Mouse (Mus musculus): ENCODE data around the gene Zdhhc23. TPM values are rescaled to one million over a fixed set of nuclear protein-coding genes. Genes with fewer than 3 reads are reported as not detected.

Gene Zdhhc23
- polyA plus RNA-seq, 1 experiment from 2014 or later = 0.83 TPM

DNA sequence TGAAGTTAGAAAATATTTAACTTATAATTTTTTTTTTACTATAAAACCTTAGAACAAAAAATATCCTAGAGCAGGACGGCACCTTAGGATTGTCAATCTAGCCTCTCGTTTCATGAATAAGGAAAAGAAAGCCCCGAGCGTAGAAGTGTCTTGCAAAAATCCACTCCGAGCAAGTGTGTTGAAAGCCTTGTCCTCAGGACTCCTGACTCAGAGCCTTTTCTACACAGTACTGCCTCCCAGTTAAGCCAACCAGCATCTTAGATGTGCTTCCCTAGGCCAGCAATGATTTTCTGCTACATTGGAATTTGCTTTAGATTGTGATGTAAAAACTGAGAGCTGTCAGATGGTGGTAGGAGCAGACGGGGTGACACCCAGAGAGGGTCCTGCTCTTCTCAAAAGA lies 46.5 kb downstream of the Zdhhc23 start:
- Histone ChIP-seq H3K9me3 (no peaks in the 10 kb centered on the region), H3K4me2 (no peak overlapping the region), H3K27ac (no peak overlapping the region), H3K27me3 (no peaks in the 10 kb centered on the region), H3K9ac (replicated peaks) (no peak overlapping the region), H3K36me3 (no peaks in the 10 kb centered on the region), H3K4me1 (replicated peaks) (no peaks in the 10 kb centered on the region), H3K4me3 (replicated peaks) (no peak overlapping the region)
- ATAC-seq (ENCODE audit: insufficient number of reproducible peaks, insufficient read depth, low FRiP score, low TSS enrichment, low read depth) = no peak
- 89% methylated on average over 6 of the region's 6 CpGs for WGBS

DNA sequence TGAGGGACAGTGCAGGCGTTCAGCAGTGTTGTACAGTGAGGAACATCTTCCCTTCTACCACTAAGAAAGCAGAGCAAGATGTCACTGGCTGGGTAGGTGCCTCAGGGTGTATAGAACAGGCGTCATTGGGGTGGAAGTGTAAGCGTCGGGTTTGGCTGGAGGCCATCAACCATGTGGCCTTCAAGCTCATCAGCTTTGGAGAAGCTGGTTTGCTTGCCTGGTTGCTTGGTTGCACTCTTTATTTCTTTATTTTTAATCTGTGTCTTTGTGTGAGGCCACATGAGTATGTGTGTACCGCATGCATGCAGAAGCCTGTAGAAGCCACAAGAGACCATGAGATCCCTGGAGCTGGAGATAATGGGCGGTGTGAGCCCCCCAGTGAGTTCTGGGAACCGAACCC lies 47.3 kb downstream of the Zdhhc23 start:
- Histone ChIP-seq H3K36me3 (no peaks in the 10 kb centered on the region), H3K4me1 (replicated peaks) (no peaks in the 10 kb centered on the region), H3K27me3 (no peaks in the 10 kb centered on the region), H3K9me3 (no peaks in the 10 kb centered on the region), H3K4me3 (replicated peaks) (no peak overlapping the region), H3K9ac (replicated peaks) (no peak overlapping the region), H3K4me2 (no peak overlapping the region), H3K27ac (no peak overlapping the region)
- WGBS = 90% methylated on average over 7 of the region's 7 CpGs
- ATAC-seq (ENCODE audit: insufficient number of reproducible peaks, insufficient read depth, low FRiP score, low TSS enrichment, low read depth) = no peak

DNA sequence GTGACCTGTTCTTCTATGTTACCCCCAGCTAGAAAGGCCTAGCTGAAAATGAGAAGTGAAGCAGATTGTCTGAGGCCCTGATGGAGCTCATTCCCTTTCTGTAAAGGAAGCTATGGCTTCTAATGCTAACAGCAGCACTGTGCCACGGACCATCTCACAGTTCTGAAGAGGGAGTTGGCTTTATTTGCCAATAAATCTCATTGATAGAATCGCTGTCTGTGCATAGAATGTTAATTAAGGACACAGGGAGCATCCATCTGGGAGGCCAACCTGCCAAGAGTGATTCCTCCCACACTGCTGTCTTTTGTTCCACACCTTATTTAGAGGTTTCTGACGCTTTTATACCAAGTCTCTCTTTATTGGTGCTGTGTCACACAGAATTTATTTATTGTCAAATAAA lies 48.1 kb downstream of the Zdhhc23 start:
- WGBS = 66% methylated on average over 3 of the region's 3 CpGs
- no peaks in the 10 kb centered on the region for H3K36me3 ChIP-seq
- no peaks in the 10 kb centered on the region for H3K4me1 ChIP-seq (replicated peaks)
- H3K9me3 ChIP-seq = no peaks in the 10 kb centered on the region
- no peak overlapping the region for H3K9ac ChIP-seq (replicated peaks)
- no peaks in the 10 kb centered on the region for H3K27me3 ChIP-seq
- H3K27ac ChIP-seq = no peak overlapping the region
- H3K4me3 ChIP-seq (replicated peaks) = no peak overlapping the region
- no peak for ATAC-seq (ENCODE audit: insufficient number of reproducible peaks, insufficient read depth, low FRiP score, low TSS enrichment, low read depth)
- no peak overlapping the region for H3K4me2 ChIP-seq

DNA sequence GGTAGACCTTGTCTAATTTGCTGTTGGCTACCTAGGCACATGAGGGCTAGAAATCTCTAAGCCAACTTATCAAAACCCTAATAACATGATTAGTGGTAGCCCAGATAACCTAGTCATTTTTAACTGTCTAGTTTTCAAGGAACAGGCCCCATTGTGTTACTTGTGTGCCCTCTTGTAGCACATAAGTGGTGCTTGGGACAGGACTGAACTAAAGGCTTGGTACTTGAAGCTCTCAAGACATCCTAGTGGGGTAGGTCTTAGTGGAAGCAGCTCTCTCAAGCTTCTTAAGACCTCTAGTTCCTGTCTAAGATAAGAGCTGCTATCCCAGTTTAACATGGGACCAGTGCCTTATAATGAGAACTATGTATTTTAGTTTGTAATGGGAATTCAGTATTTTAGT lies 49.0 kb downstream of the Zdhhc23 start:
- Histone ChIP-seq H3K4me3 (replicated peaks) (no peak overlapping the region), H3K27ac (no peak overlapping the region), H3K9ac (replicated peaks) (no peak overlapping the region), H3K27me3 (no peaks in the 10 kb centered on the region), H3K9me3 (no peaks in the 10 kb centered on the region), H3K4me1 (replicated peaks) (no peaks in the 10 kb centered on the region), H3K36me3 (no peaks in the 10 kb centered on the region), H3K4me2 (no peak overlapping the region)
- ATAC-seq (ENCODE audit: insufficient number of reproducible peaks, insufficient read depth, low FRiP score, low TSS enrichment, low read depth) = no peak

DNA sequence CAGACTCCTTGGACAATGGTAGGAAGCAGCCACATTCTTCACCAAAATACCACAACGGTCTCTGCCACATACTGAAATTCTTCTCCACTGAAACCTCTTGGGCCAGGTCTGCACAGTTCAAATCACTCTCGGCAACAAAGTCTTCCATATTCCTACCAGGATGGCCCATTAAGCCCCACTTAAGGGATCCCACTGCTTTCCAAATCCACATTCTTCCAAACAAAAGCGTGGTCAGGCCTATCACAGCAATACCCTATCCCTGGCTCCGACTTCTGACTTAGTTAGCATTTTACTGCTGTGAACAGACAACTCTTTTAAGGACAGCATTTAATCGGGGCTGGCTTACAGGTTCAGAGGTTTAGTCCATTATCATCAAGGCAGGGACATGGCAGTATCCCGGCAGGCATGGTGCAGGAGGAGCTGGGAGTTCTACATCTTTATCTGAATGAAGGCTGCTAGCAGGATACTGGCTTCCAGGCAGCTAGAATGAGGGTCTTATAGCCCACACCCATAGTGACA lies 53.2 kb downstream of the Zdhhc23 start, which contains the start of gene Qtrt2:
TSS of gene Qtrt2 (minus strand) at position 469 of the 519 bp plus-strand sequence.
- H3K27me3 ChIP-seq = no peaks in the 10 kb centered on the region
- H3K36me3 ChIP-seq = no peaks in the 10 kb centered on the region
- no peak within 1 kb of the TSS for H3K27ac ChIP-seq
- no peak for ATAC-seq (ENCODE audit: insufficient number of reproducible peaks, insufficient read depth, low FRiP score, low TSS enrichment, low read depth)
- H3K9ac ChIP-seq (replicated peaks) = no peak within 1 kb of the TSS
- no peaks in the 10 kb centered on the region for H3K4me1 ChIP-seq (replicated peaks)
- H3K4me3 ChIP-seq (replicated peaks) = no peak within 1 kb of the TSS
- no peaks in the 10 kb centered on the region for H3K9me3 ChIP-seq
- 70% methylated on average over 6 of the region's 6 CpGs for whole genome bisulfite sequencing
- no peak within 1 kb of the TSS for H3K4me2 ChIP-seq

DNA sequence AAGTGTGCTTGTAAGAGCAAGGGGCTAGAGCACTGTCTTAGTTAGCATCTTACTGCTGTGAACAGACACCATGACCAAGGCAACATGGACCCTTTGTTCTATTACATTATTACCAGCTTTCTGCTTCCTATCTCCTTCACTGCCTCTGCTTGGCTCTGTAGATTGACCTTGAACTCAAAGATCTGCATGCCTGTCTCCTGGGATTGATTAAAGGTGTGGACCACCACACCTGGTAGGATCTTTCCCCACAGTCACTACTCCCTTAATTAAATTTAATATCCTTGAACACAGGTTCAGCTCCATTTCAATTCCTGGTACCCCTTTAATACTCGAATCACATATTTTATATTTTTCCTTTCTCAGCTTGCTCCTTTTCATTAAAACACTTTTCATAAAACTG lies 53.7 kb downstream of the Zdhhc23 start:
- ATAC-seq (ENCODE audit: insufficient number of reproducible peaks, insufficient read depth, low FRiP score, low TSS enrichment, low read depth) = no peak
- 91% methylated on average over 1 of the region's 1 CpGs for WGBS
- Histone ChIP-seq H3K9me3 (no peaks in the 10 kb centered on the region), H3K36me3 (no peaks in the 10 kb centered on the region), H3K4me2 (no peak overlapping the region), H3K27ac (no peak overlapping the region), H3K27me3 (no peaks in the 10 kb centered on the region), H3K4me3 (replicated peaks) (no peak overlapping the region), H3K9ac (replicated peaks) (no peak overlapping the region), H3K4me1 (replicated peaks) (no peaks in the 10 kb centered on the region)

DNA sequence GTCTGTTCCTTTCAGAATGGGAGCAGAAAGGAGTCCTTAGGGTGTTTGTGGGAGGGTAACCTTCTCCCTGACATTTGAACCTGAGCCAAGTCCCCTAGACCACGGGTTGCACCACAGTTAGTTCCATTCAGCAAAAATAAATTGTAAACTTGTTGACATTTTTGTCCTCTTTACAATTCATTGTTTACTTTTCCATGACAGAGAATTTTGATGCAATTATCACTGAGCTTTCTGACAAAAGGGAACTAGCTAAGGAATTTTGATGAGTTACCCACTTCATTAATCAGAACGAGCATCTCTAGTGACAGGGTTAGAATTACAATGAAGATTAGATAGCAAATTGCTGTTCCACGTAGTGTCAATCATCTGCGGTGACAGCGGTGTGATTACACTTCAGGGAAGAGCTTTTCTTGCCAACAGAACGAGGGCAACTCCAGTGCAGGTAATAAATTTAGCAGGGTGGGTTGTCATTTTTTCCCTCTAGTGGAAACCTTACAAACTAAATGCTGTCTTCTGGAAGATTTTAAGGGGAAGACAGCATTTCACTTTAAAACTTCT lies 54.5 kb downstream of the Zdhhc23 start:
- Histone ChIP-seq H3K4me1 (replicated peaks) (no peaks in the 10 kb centered on the region), H3K9ac (replicated peaks) (no peak overlapping the region), H3K9me3 (no peaks in the 10 kb centered on the region), H3K36me3 (no peaks in the 10 kb centered on the region), H3K4me2 (no peak overlapping the region), H3K4me3 (replicated peaks) (no peak overlapping the region), H3K27me3 (no peaks in the 10 kb centered on the region), H3K27ac (no peak overlapping the region)
- WGBS = 66% methylated on average over 6 of the region's 6 CpGs
- no peak for ATAC-seq (ENCODE audit: insufficient number of reproducible peaks, insufficient read depth, low FRiP score, low TSS enrichment, low read depth)

DNA sequence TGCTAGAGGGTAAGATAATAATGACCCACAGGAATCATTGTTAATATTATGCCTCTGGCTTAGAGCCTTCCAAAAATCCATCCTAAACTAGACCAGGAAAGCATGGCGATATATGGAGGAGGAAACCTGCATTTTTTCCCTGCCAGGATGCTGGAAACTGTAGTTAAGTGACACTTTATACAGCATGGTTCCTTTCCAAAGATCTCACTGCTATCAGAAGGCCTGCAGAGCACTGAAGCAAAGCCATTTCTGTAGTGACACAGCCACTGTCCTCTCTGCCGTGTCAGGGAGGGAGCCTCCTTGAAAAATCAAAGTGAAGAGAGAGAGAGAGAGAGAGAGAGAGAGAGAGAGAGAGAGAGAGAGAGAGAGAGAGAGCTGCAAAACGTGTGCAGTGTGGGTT lies 57.0 kb downstream of the Zdhhc23 start:
- Histone ChIP-seq H3K9ac (replicated peaks) (no peak overlapping the region), H3K36me3 (no peaks in the 10 kb centered on the region), H3K4me3 (replicated peaks) (no peak overlapping the region), H3K4me2 (no peak overlapping the region), H3K4me1 (replicated peaks) (no peaks in the 10 kb centered on the region), H3K9me3 (no peaks in the 10 kb centered on the region), H3K27me3 (no peaks in the 10 kb centered on the region), H3K27ac (no peak overlapping the region)
- WGBS = 58% methylated on average over 3 of the region's 3 CpGs
- ATAC-seq (ENCODE audit: insufficient number of reproducible peaks, insufficient read depth, low FRiP score, low TSS enrichment, low read depth) = no peak

DNA sequence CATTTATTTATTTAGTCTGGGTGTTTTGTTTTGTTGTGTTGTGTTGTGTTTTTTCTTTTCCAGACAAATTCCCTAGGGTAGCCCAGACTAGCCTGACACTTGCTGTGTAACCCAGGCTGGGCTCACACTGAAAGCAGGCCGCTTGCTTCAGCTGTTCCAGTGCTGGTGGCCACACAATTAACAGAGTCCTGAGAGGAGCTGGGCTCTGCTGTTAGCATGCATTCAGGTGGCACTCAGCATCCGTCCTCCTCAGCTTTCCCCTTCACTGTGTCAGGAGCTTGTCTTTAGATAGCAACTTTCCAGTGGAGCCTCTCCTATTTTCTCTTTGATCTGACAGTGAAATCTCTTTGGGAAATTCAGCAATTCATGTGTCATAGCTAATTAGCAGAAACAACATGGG lies 57.6 kb downstream of the Zdhhc23 start:
- ATAC-seq (ENCODE audit: insufficient number of reproducible peaks, insufficient read depth, low FRiP score, low TSS enrichment, low read depth) = no peak
- Histone ChIP-seq H3K4me3 (replicated peaks) (no peak overlapping the region), H3K9ac (replicated peaks) (no peak overlapping the region), H3K36me3 (no peaks in the 10 kb centered on the region), H3K27me3 (no peaks in the 10 kb centered on the region), H3K4me2 (no peak overlapping the region), H3K9me3 (no peaks in the 10 kb centered on the region), H3K4me1 (replicated peaks) (no peaks in the 10 kb centered on the region), H3K27ac (no peak overlapping the region)
- 59% methylated on average over 2 of the region's 2 CpGs for WGBS

DNA sequence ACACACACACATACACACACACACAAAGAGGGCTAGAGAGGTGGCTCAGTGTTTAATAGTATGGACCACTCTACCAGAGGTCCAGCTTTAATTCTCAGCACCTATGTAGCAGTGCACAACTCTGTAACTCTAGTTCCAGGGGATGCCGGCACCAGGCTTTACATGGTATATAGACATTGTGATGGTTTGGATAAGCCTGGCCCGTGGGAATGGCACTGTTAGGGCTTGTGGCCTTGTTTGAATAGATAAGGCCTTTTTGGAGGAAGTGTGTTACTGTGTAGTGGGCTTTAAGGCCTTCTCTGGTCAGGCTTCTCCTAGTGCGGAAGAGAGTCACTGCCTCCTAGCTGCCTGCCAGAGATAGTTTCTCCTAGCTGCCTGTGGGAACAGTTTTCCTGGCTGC lies 60.7 kb downstream of the Zdhhc23 start:
- no peak overlapping the region for H3K4me3 ChIP-seq (replicated peaks)
- no peaks in the 10 kb centered on the region for H3K4me1 ChIP-seq (replicated peaks)
- H3K9ac ChIP-seq (replicated peaks) = no peak overlapping the region
- no peak for ATAC-seq (ENCODE audit: insufficient number of reproducible peaks, insufficient read depth, low FRiP score, low TSS enrichment, low read depth)
- H3K4me2 ChIP-seq = no peak overlapping the region
- H3K9me3 ChIP-seq = no peaks in the 10 kb centered on the region
- no peak overlapping the region for H3K27ac ChIP-seq
- no peaks in the 10 kb centered on the region for H3K27me3 ChIP-seq
- WGBS = 96% methylated on average over 3 of the region's 3 CpGs
- no peaks in the 10 kb centered on the region for H3K36me3 ChIP-seq

All from limb, embryonic 12.5 days (tissue).